Mouse (Mus musculus) megakaryocyte, embryonic 14.5 days (primary cell): ENCODE measurements at regions not wholly inside any gene's neighbourhood (a gene's known extent, or its start where the extent isn't known, plus 50 kb on each side); places are given as distances from the start of the nearest gene placed in this dataset.

ENCODE experiments used
- H3K27me3 ChIP-seq: replicated peaks from 2 replicates; pipeline ENCODE3; 2012; ENCODE audit warnings: inconsistent platforms
- H3K36me3 ChIP-seq: replicated peaks from 2 replicates; pipeline ENCODE3; 2012; ENCODE audit warnings: low read length, inconsistent platforms, mixed read lengths
- H3K4me1 ChIP-seq: 2 replicates; pipeline ENCODE4 v1.6.1; 2012; ENCODE audit warnings: inconsistent platforms
- H3K4me3 ChIP-seq: replicated peaks from 2 replicates; pipeline ENCODE3; 2012; ENCODE audit warnings: moderate library complexity, mild to moderate bottlenecking, inconsistent platforms
- H3K9me3 ChIP-seq: 2 replicates; pipeline ENCODE4 v1.6.1; 2012; ENCODE audit warnings: inconsistent platforms
- FLI1 ChIP-seq: IDR thresholded peaks from 2 replicates; pipeline ENCODE4 v1.6.1; 2012; ENCODE audit warnings: low read length, inconsistent platforms, mixed read lengths
- GATA1 ChIP-seq: IDR thresholded peaks from 3 replicates; pipeline ENCODE4 v1.6.1; 2012; ENCODE audit warnings: mixed read lengths, low read length, inconsistent platforms, borderline replicate concordance

DNA sequence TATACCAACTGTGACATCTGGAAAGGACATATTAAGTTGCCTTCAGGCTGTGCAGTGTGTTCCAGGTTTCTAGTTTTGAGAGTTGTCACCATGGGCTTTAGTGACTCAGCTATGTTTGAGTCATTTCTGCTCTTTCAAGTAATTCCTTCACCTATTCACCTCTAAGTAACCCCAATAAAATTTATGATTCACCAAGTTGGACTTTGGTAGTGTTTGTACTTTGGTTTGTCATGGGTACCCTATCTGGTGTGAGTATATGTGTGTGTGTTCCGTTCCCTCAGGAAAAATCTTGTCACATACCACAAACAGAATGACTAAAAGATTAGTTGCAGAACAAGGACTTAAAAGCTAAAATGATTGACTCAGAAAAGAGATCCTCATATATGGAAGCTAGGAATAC lies 76.8 kb upstream of the Crbn start:
- Histone ChIP-seq H3K9me3 (peaks cover 3% of the 10 kb centered on the region; the same call in 1 of the 2 replicates), H3K4me3 (no peak overlapping the region), H3K36me3 (no peaks in the 10 kb centered on the region), H3K27me3 (no peaks in the 10 kb centered on the region), H3K4me1 (no peaks in the 10 kb centered on the region)
- no peak for TF ChIP-seq GATA1
- TF ChIP-seq FLI1, result no peak

- H3K36me3 ChIP-seq, result no peaks in the 10 kb centered on the region
- no peaks in the 10 kb centered on the region for H3K9me3 ChIP-seq
- H3K27me3 ChIP-seq, result no peaks in the 10 kb centered on the region
- no peaks in the 10 kb centered on the region for H3K4me1 ChIP-seq
- no peak overlapping the region for H3K4me3 ChIP-seq
- no peak for TF ChIP-seq FLI1
- TF ChIP-seq GATA1, result no peak
These were observed 92.2 kb upstream of the Crbn start for GRCm38 (mm10) chr6:106891879-106892638.

- Histone ChIP-seq H3K9me3 (no peaks in the 10 kb centered on the region), H3K36me3 (no peaks in the 10 kb centered on the region), H3K27me3 (no peaks in the 10 kb centered on the region), H3K4me3 (no peak overlapping the region), H3K4me1 (no peaks in the 10 kb centered on the region)
- TF ChIP-seq GATA1 (no peak), FLI1 (no peak)
These were observed 92.7 kb upstream of the Crbn start for GRCm38 (mm10) chr6:106892639-106892934.

- Histone ChIP-seq H3K36me3 (no peaks in the 10 kb centered on the region), H3K9me3 (no peaks in the 10 kb centered on the region), H3K27me3 (no peaks in the 10 kb centered on the region), H3K4me1 (no peaks in the 10 kb centered on the region), H3K4me3 (no peak overlapping the region)
- TF ChIP-seq GATA1, result no peak
- no peak for TF ChIP-seq FLI1
These were observed 104.2 kb upstream of the Crbn start for GRCm38 (mm10) chr6:106903953-106904683.

DNA sequence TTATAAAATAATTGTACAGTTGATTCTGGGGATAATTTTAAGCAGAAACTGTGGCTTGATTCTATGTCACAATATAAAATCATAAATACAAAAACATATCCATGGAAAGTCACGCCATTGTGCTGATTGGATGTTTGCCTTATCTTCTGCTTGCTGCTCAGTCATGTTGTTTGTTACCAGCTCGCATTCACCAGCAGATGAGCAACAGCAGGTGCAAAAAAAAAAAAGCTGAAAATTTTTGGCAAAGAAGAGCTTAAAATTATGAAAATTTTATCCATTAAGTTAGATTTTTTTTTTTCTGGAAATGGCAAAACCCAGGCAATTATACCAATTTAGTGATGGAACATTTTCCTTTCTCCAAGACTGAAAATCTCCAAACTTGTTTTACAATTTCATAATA lies 115.2 kb upstream of the Crbn start:
- Histone ChIP-seq H3K4me1 (no peaks in the 10 kb centered on the region), H3K9me3 (no peaks in the 10 kb centered on the region), H3K27me3 (no peaks in the 10 kb centered on the region), H3K36me3 (no peaks in the 10 kb centered on the region), H3K4me3 (no peak overlapping the region)
- TF ChIP-seq FLI1 (no peak), GATA1 (no peak)

DNA sequence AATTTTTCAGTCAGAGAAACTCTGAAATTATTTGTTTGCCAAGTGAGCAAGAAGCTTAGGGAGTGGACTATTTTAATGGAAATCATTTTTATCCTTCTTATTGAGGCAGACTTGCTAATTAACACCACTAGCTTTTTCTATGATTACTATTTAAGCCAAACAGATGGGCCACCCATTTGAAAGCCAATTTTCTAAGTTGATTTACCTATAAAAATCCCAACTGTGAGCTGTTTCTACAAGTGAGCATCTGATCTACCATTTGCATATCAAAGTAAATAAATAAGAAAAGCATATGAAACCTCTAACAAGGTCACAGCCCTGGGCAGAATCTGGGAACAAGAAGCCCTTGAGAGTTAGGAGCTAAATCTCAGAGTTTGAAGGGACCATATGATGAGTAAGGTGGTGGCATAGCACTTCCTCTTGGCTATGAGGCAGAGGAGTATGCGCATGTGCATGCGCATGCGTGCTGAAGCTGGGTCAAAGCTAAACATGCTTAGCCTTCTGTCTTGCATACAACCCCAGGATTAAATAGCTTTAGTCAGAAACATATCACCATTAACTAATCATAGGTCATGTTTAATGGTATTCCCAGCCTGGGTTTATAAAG lies 116.9 kb upstream of the Crbn start:
- Histone ChIP-seq H3K36me3 (no peaks in the 10 kb centered on the region), H3K4me1 (no peaks in the 10 kb centered on the region), H3K4me3 (no peak overlapping the region), H3K27me3 (no peaks in the 10 kb centered on the region), H3K9me3 (no peaks in the 10 kb centered on the region)
- TF ChIP-seq FLI1 (no peak), GATA1 (no peak)

GRCm38 (mm10) chr6:106920951-106921350 lies 121.1 kb upstream of the Crbn start:
- H3K27me3 ChIP-seq, result no peaks in the 10 kb centered on the region
- H3K36me3 ChIP-seq, result no peaks in the 10 kb centered on the region
- TF ChIP-seq GATA1 (no peak), FLI1 (no peak)
- no peaks in the 10 kb centered on the region for H3K4me1 ChIP-seq
- H3K4me3 ChIP-seq, result no peak overlapping the region
- no peaks in the 10 kb centered on the region for H3K9me3 ChIP-seq

- TF ChIP-seq GATA1, result no peak
- TF ChIP-seq FLI1, result no peak
- Histone ChIP-seq H3K27me3 (no peaks in the 10 kb centered on the region), H3K36me3 (no peaks in the 10 kb centered on the region), H3K4me1 (no peaks in the 10 kb centered on the region), H3K9me3 (no peaks in the 10 kb centered on the region), H3K4me3 (no peak overlapping the region)
These were observed 125.6 kb upstream of the Crbn start for GRCm38 (mm10) chr6:106925486-106925885.

- no peaks in the 10 kb centered on the region for H3K27me3 ChIP-seq
- H3K9me3 ChIP-seq, result no peaks in the 10 kb centered on the region
- no peak for TF ChIP-seq GATA1
- TF ChIP-seq FLI1, result no peak
- H3K36me3 ChIP-seq, result no peaks in the 10 kb centered on the region
- H3K4me3 ChIP-seq, result no peak overlapping the region
- no peaks in the 10 kb centered on the region for H3K4me1 ChIP-seq
These were observed 133.7 kb upstream of the Crbn start for GRCm38 (mm10) chr6:106933584-106933983.

GRCm38 (mm10) chr6:106946227-106946927 lies 146.5 kb upstream of the Crbn start:
- TF ChIP-seq GATA1 (no peak), FLI1 (no peak)
- Histone ChIP-seq H3K4me3 (no peak overlapping the region), H3K27me3 (no peaks in the 10 kb centered on the region), H3K36me3 (no peaks in the 10 kb centered on the region), H3K9me3 (no peaks in the 10 kb centered on the region), H3K4me1 (no peaks in the 10 kb centered on the region)
